Mouse (Mus musculus) liver, postnatal 0 days (tissue): ENCODE data around the gene Cfap299.

Source experiments
- CTCF ChIP-seq: sonication (generic); IDR thresholded peaks from 2 replicates; pipeline ENCODE4 v1.5.1; 2016; ENCODE audit warnings: antibody characterized with exemption, low read depth
- EP300 ChIP-seq: IDR thresholded peaks from 2 replicates; pipeline ENCODE4 v1.6.1; 2016; ENCODE audit warnings: antibody characterized with exemption, low read depth, mild to moderate bottlenecking

GRCm38 (mm10) chr5:98844664-98845063, 515.6 kb downstream of the Cfap299 start:
- no peak for TF ChIP-seq CTCF
- TF ChIP-seq EP300, result no peak
